Mouse (Mus musculus) heart, postnatal 0 days (tissue): Measurements from ENCODE around the gene Mpv17. TPM values are rescaled to one million over a fixed set of nuclear protein-coding genes. Genes with fewer than 3 reads are reported as not detected.

Source experiments
- ATAC-seq: fragments of 200-750 bp; cut with Nextera tagmentation; 2 replicates; pipeline ENCODE4 v1.8.0; 2017; ENCODE audit warnings: low read depth, moderate number of reproducible peaks, moderate library complexity; ENCODE audit not compliant: insufficient read depth
- DNase-seq: peaks from one replicate; pipeline ENCODE4 v3.0.0-alpha.2; 2016; ENCODE audit warnings: low spot score
- H3K27ac ChIP-seq: fragments of 300-500 bp; sonication (generic); 2 replicates; pipeline ENCODE4 v1.5.1; 2014; ENCODE audit warnings: low read depth, mild to moderate bottlenecking
- H3K27me3 ChIP-seq: fragments of 300-500 bp; sonication (generic); 2 replicates; pipeline ENCODE4 v1.6.1; 2014; ENCODE audit warnings: low read length, mixed read lengths; ENCODE audit not compliant: control insufficient read depth, insufficient read depth
- H3K36me3 ChIP-seq: fragments of 300-500 bp; sonication (generic); replicated peaks from 2 replicates; pipeline ENCODE4 v1.6.1; 2014; ENCODE audit warnings: low read length, mixed read lengths; ENCODE audit not compliant: control insufficient read depth, insufficient read depth
- H3K4me1 ChIP-seq: fragments of 300-500 bp; sonication (generic); 2 replicates; pipeline ENCODE4 v1.6.1; 2014; ENCODE audit warnings: antibody characterized with exemption; ENCODE audit not compliant: control insufficient read depth, insufficient read depth
- H3K4me2 ChIP-seq: fragments of 300-500 bp; sonication (generic); 2 replicates; pipeline ENCODE4 v1.6.1; 2014; ENCODE audit warnings: low read depth, mild to moderate bottlenecking, low read length, moderate library complexity
- H3K4me3 ChIP-seq: fragments of 300-500 bp; sonication (generic); 2 replicates; pipeline ENCODE4 v1.5.1; 2014; ENCODE audit warnings: low read depth, low read length
- H3K9ac ChIP-seq: fragments of 300-500 bp; sonication (generic); replicated peaks from 2 replicates; pipeline ENCODE4 v1.6.1; 2014; ENCODE audit warnings: low read depth, low read length, mixed read lengths
- H3K9me3 ChIP-seq: fragments of 300-500 bp; sonication (generic); replicated peaks from 2 replicates; pipeline ENCODE4 v1.6.1; 2016; ENCODE audit warnings: low read length; ENCODE audit not compliant: control insufficient read depth
- CTCF ChIP-seq: IDR thresholded peaks from 2 replicates; pipeline ENCODE4 v1.5.1; 2016; ENCODE audit warnings: antibody characterized with exemption, control low read depth, low read depth
- EP300 ChIP-seq: IDR thresholded peaks from 2 replicates; pipeline ENCODE4 v1.6.1; 2016; ENCODE audit warnings: antibody characterized with exemption, low read depth
- WGBS: fragments of 180-500 bp; shearing (Covaris S2); extraction: QIAGEN DNeasy Blood & Tissue Kit; methylation state at CpG from one replicate; pipeline ENCODE4 v1.1.7; 2014; 5-methylcytosine and 5-hydroxymethylcytosine counted together
- polyA plus RNA-seq: library from polyadenylated mRNA; unstranded; fragments of >200 nt; fragmentation: Nextera tagmentation; extraction: Ambion mirVana; gene quantifications from 2 replicates; pipeline ENCODE4 v1.2.1, GENCODE M21; 2015
- total RNA-seq: library from RNA; depleted of rRNA; stranded (reverse); fragments of >200 nt; gene quantifications from 2 replicates; pipeline ENCODE4 v1.2.3, GENCODE M21; 2014; ENCODE audit warnings: low replicate concordance

Mpv17 gene
- total and polyA plus RNA-seq, 2 experiments from 2014 or later, result 80.1 to 157 TPM

- Histone ChIP-seq H3K4me2 (peak overlapping the region; percentile 78), H3K27ac (peak overlapping the region; percentile 89), H3K36me3 (peaks cover 61% of the 10 kb centered on the region), H3K27me3 (no peaks in the 10 kb centered on the region), H3K9ac (peak overlapping the region; percentile 90), H3K4me1 (peaks cover 15% of the 10 kb centered on the region), H3K9me3 (no peaks in the 10 kb centered on the region), H3K4me3 (peak overlapping the region; percentile 86)
- WGBS, result 10% methylated on average over 42 of the region's 42 CpGs
- TF ChIP-seq EP300 (no peak), CTCF (no peak)
- DNase-seq, result peak; percentile 71
- peak; percentile 71 for ATAC-seq
These were observed 38.2 kb upstream of the Mpv17 start for GRCm38 (mm10) chr5:31192045-31192938.

DNA sequence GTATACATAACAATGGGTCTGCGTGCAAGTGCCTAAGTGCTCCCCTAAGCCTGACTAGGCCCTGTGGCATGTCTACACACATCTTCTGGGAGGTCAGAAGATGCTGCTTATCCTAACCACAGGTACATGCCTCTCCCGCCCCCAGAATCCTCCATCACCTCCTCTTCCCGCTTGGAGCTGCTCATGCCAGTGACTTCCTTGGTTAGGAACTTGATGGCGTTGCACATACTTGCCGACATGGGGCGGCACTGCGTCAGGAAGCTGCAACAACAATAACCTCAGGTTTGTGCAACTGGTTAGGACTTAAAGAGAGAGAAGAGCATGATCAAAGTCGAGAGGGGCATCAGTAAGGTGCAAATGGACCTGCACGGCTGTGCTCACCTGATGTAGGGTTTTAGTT, 36.1 kb upstream of the Mpv17 start:
- no peak for TF ChIP-seq EP300
- no peak for TF ChIP-seq CTCF
- Histone ChIP-seq H3K27ac (no peak overlapping the region), H3K4me3 (no peak overlapping the region), H3K27me3 (no peaks in the 10 kb centered on the region), H3K4me2 (no peak overlapping the region), H3K9me3 (no peaks in the 10 kb centered on the region), H3K36me3 (peaks cover 48% of the 10 kb centered on the region), H3K4me1 (peaks cover 15% of the 10 kb centered on the region), H3K9ac (no peak overlapping the region)
- WGBS, result 84% methylated on average over 9 of the region's 9 CpGs
- ATAC-seq (no peak), DNase-seq (no peak)

- Histone ChIP-seq H3K4me2 (no peak overlapping the region), H3K27me3 (no peaks in the 10 kb centered on the region), H3K9ac (no peak overlapping the region), H3K27ac (no peak overlapping the region), H3K4me3 (no peak overlapping the region), H3K4me1 (peaks cover 7% of the 10 kb centered on the region), H3K9me3 (no peaks in the 10 kb centered on the region), H3K36me3 (peaks cover 45% of the 10 kb centered on the region)
- TF ChIP-seq EP300, result no peak
- peak; percentile 25; the same call in 1 of the 2 replicates for TF ChIP-seq CTCF
- ATAC-seq (no peak), DNase-seq (no peak)
- WGBS, result 71% methylated on average over 4 of the region's 4 CpGs
These were observed 34.3 kb upstream of the Mpv17 start for GRCm38 (mm10) chr5:31188223-31188840.

DNA sequence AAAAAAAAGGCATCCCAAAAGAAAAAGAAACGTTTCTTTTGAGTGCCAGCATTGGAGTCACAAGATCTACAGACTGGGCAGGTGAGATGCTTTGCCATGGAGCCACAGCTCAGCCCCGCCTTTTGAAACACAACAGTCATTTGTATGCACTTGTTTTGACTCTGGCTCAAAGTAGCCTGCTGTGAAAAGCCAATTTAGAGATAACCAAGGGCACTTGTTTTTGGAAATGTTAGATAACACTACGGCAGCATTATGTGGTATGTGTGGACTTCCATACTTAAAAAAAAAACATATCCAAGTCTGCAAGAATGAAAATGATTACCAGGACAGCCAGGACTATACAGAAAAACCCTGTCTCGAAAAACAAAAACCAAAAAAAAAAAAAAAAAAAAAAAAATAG, 29.6 kb upstream of the Mpv17 start:
- ATAC-seq (no peak), DNase-seq (no peak)
- Histone ChIP-seq H3K4me1 (peaks cover 12% of the 10 kb centered on the region), H3K36me3 (peaks cover 21% of the 10 kb centered on the region), H3K9ac (no peak overlapping the region), H3K9me3 (no peaks in the 10 kb centered on the region), H3K4me3 (no peak overlapping the region), H3K4me2 (no peak overlapping the region), H3K27ac (no peak overlapping the region), H3K27me3 (no peaks in the 10 kb centered on the region)
- 37% methylated on average over 4 of the region's 4 CpGs for WGBS
- TF ChIP-seq EP300 (no peak), CTCF (no peak)

DNA sequence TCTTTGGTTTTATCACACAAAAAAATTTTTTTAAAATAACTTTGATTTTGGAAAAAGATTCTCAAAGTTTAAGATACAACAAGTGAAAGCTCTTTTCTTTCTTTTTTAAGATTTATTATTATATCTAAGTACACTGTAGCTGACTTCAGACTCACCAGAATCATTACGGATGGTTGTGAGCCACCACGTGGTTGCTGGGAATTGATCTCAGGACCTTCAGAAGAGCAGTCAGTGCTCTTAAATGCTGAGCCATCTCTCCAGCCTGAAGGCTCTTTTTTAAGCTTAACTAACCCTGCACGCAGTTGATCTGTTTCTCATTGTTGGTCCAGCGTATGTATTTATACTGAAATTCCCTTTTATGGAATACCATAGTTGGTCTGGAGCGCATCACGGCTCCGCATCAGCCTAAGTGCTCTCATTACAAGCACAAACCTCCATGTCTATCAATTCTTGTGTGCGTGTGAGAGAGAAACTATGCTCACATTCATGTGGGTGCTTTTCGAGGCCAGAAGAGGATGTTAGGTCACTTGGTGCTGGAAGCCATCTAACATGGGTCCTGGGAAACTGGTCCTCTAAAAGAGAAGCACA, 27.2 kb upstream of the Mpv17 start:
- H3K27ac ChIP-seq, result no peak overlapping the region
- peaks cover 13% of the 10 kb centered on the region for H3K4me1 ChIP-seq
- no peak for ATAC-seq
- H3K9ac ChIP-seq, result no peak overlapping the region
- H3K4me3 ChIP-seq, result no peak overlapping the region
- no peaks in the 10 kb centered on the region for H3K27me3 ChIP-seq
- DNase-seq, result no peak
- TF ChIP-seq CTCF (no peak), EP300 (no peak)
- H3K9me3 ChIP-seq, result no peaks in the 10 kb centered on the region
- WGBS, result 90% methylated on average over 9 of the region's 9 CpGs
- H3K36me3 ChIP-seq, result no peaks in the 10 kb centered on the region
- no peak overlapping the region for H3K4me2 ChIP-seq
